In genomic region chr9:103758930-103759695, GRCm38 (mm10) we compare ENCODE assay signal across 8 mouse cellular contexts. TPM values are rescaled to one million over a fixed set of nuclear protein-coding genes. Genes with fewer than 3 reads are reported as not detected.
DNase-seq lines count a peak whose midpoint lies in the region; ATAC-seq and TF ChIP-seq lines count a peak whose summit lies in the region.

No protein-coding gene starts in this region.

- no peaks in the 10 kb centered on the region for H3K36me3 ChIP-seq in forebrain, embryonic 14.5 days (ENCODE audit: control insufficient read depth, insufficient read depth, low read length)
- H3K36me3 ChIP-seq in lung, postnatal 0 days (ENCODE audit: insufficient read depth, low read length) = no peaks in the 10 kb centered on the region

- peak; percentile 93 for TF ChIP-seq CTCF in layer of hippocampus, adult 2 months (conservative IDR thresholded peaks at IDR 0.05)
- peak; percentile 94 for TF ChIP-seq CTCF in lung, postnatal 0 days (IDR thresholded peaks at IDR 0.05)

- H3K9me3 ChIP-seq in forebrain, embryonic 14.5 days (replicated peaks; ENCODE audit: control insufficient read depth, low read length) = no peaks in the 10 kb centered on the region
- no peaks in the 10 kb centered on the region for H3K9me3 ChIP-seq in lung, postnatal 0 days (ENCODE audit: low read length)

- intact Hi-C loops in heart, postnatal 10 days (cut with DNase I) = loop anchor here (1.0 to 2.0 kb wide), 3 partner anchors 135 to 265 kb away; no protein-coding TSS in a partner anchor

- no peak for TF ChIP-seq EP300 in lung, postnatal 0 days (IDR thresholded peaks at IDR 0.05)

- H3K4me3 ChIP-seq in forebrain, embryonic 14.5 days (ENCODE audit: low read depth, low read length) = peak overlapping the region; percentile 69
- H3K4me3 ChIP-seq in layer of hippocampus, adult 2 months = peak overlapping the region; percentile 93
- no peak overlapping the region for H3K4me3 ChIP-seq in lung, postnatal 0 days (ENCODE audit: low read depth, low read length)

- H3K27ac ChIP-seq in forebrain, embryonic 14.5 days (ENCODE audit: low read depth, low read length) = peak overlapping the region; percentile 22
- H3K27ac ChIP-seq in layer of hippocampus, adult 2 months = peak overlapping the region; percentile 89
- no peak overlapping the region for H3K27ac ChIP-seq in lung, postnatal 0 days (ENCODE audit: low read length)

- WGBS in forebrain, embryonic 14.5 days = 10% methylated on average over 20 of the region's 20 CpGs
- WGBS in lung, postnatal 0 days = 9% methylated on average over 20 of the region's 20 CpGs

- DNase-seq in ES-CJ7 (ENCODE audit: low read depth, low spot score) = peak; percentile 84
- DNase-seq in c-Kit-positive CD71-positive TER-119-positive erythroid progenitor cells, embryonic 14.5 days (ENCODE audit: low spot score) = peak; percentile 29
- peak; percentile 96 for DNase-seq in forebrain, embryonic 14.5 days (ENCODE audit: low spot score)
- DNase-seq in heart, postnatal 10 days = peak; percentile 85 to 92
- peak; percentile 88 to 90 for DNase-seq in layer of hippocampus, adult 2 months (ENCODE audit: low spot score in 2 of 2)
- peak; percentile 81 for DNase-seq in lung, postnatal 0 days (ENCODE audit: low spot score)
- DNase-seq in retina, postnatal 7 days (ENCODE audit: low read depth, low spot score) = peak; percentile 78
- DNase-seq in urinary bladder, adult 2 months (ENCODE audit: low spot score) = peak; percentile 26

- peak; percentile 52 for ATAC-seq in forebrain, embryonic 14.5 days
- ATAC-seq in lung, postnatal 0 days = no peak

- H3K4me2 ChIP-seq in forebrain, embryonic 14.5 days (ENCODE audit: low read length) = peak overlapping the region; percentile 66
- no peak overlapping the region for H3K4me2 ChIP-seq in lung, postnatal 0 days (replicated peaks; ENCODE audit: low read depth, low read length)

- H3K4me1 ChIP-seq in forebrain, embryonic 14.5 days (ENCODE audit: control insufficient read depth, insufficient read depth, low read length) = peaks cover 17% of the 10 kb centered on the region; the same call in 1 of the 2 replicates
- 0 out of 2 replicates have a peak, but pooled peaks cover 4% of the 10 kb centered on the region for H3K4me1 ChIP-seq in lung, postnatal 0 days (ENCODE audit: insufficient read depth, low read depth, low read length)

- H3K9ac ChIP-seq in forebrain, embryonic 14.5 days (ENCODE audit: low read length) = peak overlapping the region; percentile 45; the same call in 1 of the 2 replicates
- no peak overlapping the region for H3K9ac ChIP-seq in lung, postnatal 0 days (replicated peaks; ENCODE audit: low read depth)

- 0 out of 2 replicates have a peak, but pooled peaks cover 2% of the 10 kb centered on the region for H3K27me3 ChIP-seq in forebrain, embryonic 14.5 days (replicated peaks; ENCODE audit: control insufficient read depth, insufficient read depth, low read length)
- peaks cover 19% of the 10 kb centered on the region for H3K27me3 ChIP-seq in lung, postnatal 0 days (replicated peaks; ENCODE audit: insufficient read depth, low read length)

RNA-seq across cellular contexts. Expression of gene Tmem108, which starts 2.5 kb away (rescaled TPM):
- polyA plus RNA-seq in forebrain, embryonic 14.5 days (2014; fragmentation: Nextera tagmentation; extraction: Ambion mirVana) = 41.5 and 62.0 TPM in 2 replicates
- total RNA-seq in heart, postnatal 10 days (2021) = 1 to 10 TPM; 7.9 to 9.6 TPM
- 10 to 100 TPM; 40.7 to 46.1 TPM for total RNA-seq in layer of hippocampus, adult 2 months (2021)
- 7.3 and 9.3 TPM in 2 replicates for polyA plus RNA-seq in lung, postnatal 0 days (2015; fragmentation: Nextera tagmentation; extraction: Ambion mirVana)
- 0.72 and 1.0 TPM in 2 replicates for polyA plus RNA-seq in urinary bladder, adult 2 months (2012; rRNA removed)

Comparison
In these comparisons a context has a peak if more than half of its experiments do, and no peak if none do; other contexts are left out.
1. DNase-seq: peak in every context shown above with its lines; median percentile 96 in forebrain, embryonic 14.5 days; 89 in layer of hippocampus, adult 2 months; 88 in heart, postnatal 10 days; 84 in ES-CJ7; 81 in lung, postnatal 0 days; 78 in retina, postnatal 7 days; 29 in c-Kit-positive CD71-positive TER-119-positive erythroid progenitor cells, embryonic 14.5 days; 26 in urinary bladder, adult 2 months.